Mouse (Mus musculus) thymus, adult 2 months (tissue): ENCODE measurements at regions not wholly inside any gene's neighbourhood (a gene's known extent, or its start where the extent isn't known, plus 50 kb on each side); places are given as distances from the start of the nearest gene placed in this dataset.

Source experiments
- CTCF ChIP-seq: fragments of 200-500 bp; IDR thresholded peaks from 2 replicates; pipeline ENCODE4 v1.5.1; 2012; ENCODE audit warnings: mild to moderate bottlenecking, control low read depth, low read length, moderate library complexity, borderline replicate concordance; ENCODE audit not compliant: control insufficient read depth, poor library complexity, insufficient read depth; ENCODE audit errors: extremely low read depth
- POLR2A ChIP-seq: fragments of 200-500 bp; IDR thresholded peaks from 2 replicates; pipeline ENCODE4 v1.6.1; 2012; ENCODE audit warnings: mild to moderate bottlenecking, low read length, control low read depth, moderate library complexity; ENCODE audit not compliant: control insufficient read depth, poor library complexity, insufficient read depth; ENCODE audit errors: extremely low read depth

- no peak for TF ChIP-seq POLR2A
- TF ChIP-seq CTCF: no peak
Observed at GRCm38 (mm10) chr5:77575780-77576179, 167.9 kb upstream of the Igfbp7 start.
